Mouse (Mus musculus) effector memory CD4-positive, alpha-beta T cell, adult 5 months (primary cell): ENCODE results near the gene Rassf6. TPM values are rescaled to one million over a fixed set of nuclear protein-coding genes. Genes with fewer than 3 reads are reported as not detected.

ENCODE experiments used
- polyA plus RNA-seq: library from polyadenylated mRNA; unstranded; fragments of 100-300 nt; shearing (Covaris generic); gene quantifications from one replicate; pipeline ENCODE4 v1.2.1, GENCODE M21; 2017

Gene Rassf6
- 0.82 TPM for polyA plus RNA-seq

GRCm38 (mm10) chr5:90640286-90641217 lies at the start of gene Rassf6:
Rassf6 (minus strand) TSS chr5:90640657.

GRCm38 (mm10) chr5:90560743-90561142 lies 79.7 kb downstream of the Rassf6 start, which contains the start of gene 5830473C10Rik:
5830473C10Rik (plus strand) TSS chr5:90561107.

Other genes with a start within 250 kb of the Rassf6 start
- not detected for gene Alb, start 179.8 kb downstream of the Rassf6 start, polyA plus RNA-seq
- 5.9 TPM for gene Afp, start 149.9 kb downstream of the Rassf6 start, polyA plus RNA-seq
- 0.17 TPM for gene Afm, start 121.7 kb downstream of the Rassf6 start, polyA plus RNA-seq
- gene 5830473C10Rik, start 79.5 kb downstream of the Rassf6 start, polyA plus RNA-seq = not detected
- gene Cxcl5, start 118.7 kb upstream of the Rassf6 start, polyA plus RNA-seq = not detected
- gene Ppbp, start 127.9 kb upstream of the Rassf6 start, polyA plus RNA-seq = not detected
- gene Pf4, start 131.8 kb upstream of the Rassf6 start, polyA plus RNA-seq = not detected
- gene Cxcl3, start 145.4 kb upstream of the Rassf6 start, polyA plus RNA-seq = not detected
- gene Cxcl15, start 153.9 kb upstream of the Rassf6 start, polyA plus RNA-seq = not detected